Mouse (Mus musculus): Measurements from ENCODE around the gene Ccdc17.

DNA sequence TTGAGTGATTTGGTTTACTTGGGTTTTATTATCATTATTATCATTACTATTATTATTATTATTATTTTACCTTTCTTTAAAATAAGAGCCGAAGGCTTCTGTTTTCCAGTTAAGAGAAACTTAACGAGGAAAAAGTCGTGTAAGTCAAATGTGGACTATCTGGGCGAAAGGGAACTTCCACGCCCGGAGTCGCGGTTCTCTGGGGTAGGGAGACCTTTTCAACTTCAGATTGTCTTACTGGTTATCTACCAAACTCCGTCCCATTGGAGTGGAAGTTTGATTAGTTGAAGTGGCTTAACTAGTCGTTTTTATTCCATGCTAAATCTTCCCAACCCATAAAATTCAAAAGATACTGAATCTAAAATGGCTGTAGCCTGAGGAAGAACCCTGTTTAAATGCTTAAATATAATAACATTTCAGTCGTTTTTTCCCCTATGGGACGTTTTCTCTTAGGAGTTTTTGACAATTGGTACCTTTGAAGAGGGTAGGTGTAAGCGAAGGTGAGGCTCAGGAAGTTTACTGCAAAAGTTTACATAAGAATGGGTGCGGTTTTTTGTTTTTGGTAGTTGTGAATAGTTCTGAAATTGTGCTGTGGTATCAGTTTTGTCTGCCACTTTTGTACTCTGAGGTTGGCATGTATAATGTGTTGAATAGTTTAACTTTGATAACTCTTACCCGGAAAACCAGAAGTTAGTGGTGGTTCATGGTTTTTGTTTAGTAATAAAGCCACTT is 38.1 kb upstream of the Ccdc17 start:
- TF ChIP-seq CTCF (IDR thresholded peaks at IDR 0.05) (no peak), EP300 (IDR thresholded peaks at IDR 0.05) (no peak)
